Mouse (Mus musculus): Measurements from ENCODE around the gene Olfml2a.

- no peak for TF ChIP-seq CTCF (conservative IDR thresholded peaks at IDR 0.05; ENCODE audit: low read length)
- no peak for TF ChIP-seq NANOG (IDR thresholded peaks at IDR 0.05; ENCODE audit: borderline replicate concordance, low read length)
- TF ChIP-seq POU5F1 (IDR thresholded peaks at IDR 0.05; ENCODE audit: borderline replicate concordance, low read length): no peak
These were observed 60.7 kb downstream of the Olfml2a start for GRCm38 (mm10) chr2:38992452-38992851.
